Mouse (Mus musculus) limb, embryonic 12.5 days (tissue): ENCODE results near the gene Ssc5d. TPM values are rescaled to one million over a fixed set of nuclear protein-coding genes. Genes with fewer than 3 reads are reported as not detected.
"Not testable (repeated sequence)": the region's sequence is repeated elsewhere in the genome, so short reads cannot be mapped to it uniquely, and the experiment has no call there.

Source experiments
- ATAC-seq: fragments of 200-750 bp; cut with Nextera tagmentation; 2 replicates; pipeline ENCODE4 v1.8.0; 2017; ENCODE audit warnings: low read depth, moderate TSS enrichment; ENCODE audit not compliant: insufficient number of reproducible peaks, insufficient read depth, low FRiP score, low TSS enrichment
- H3K27ac ChIP-seq: fragments of 300-500 bp; sonication (generic); 2 replicates; pipeline ENCODE4 v1.5.1; 2016; ENCODE audit warnings: mild to moderate bottlenecking, moderate library complexity
- H3K27me3 ChIP-seq: fragments of 300-500 bp; sonication (generic); 2 replicates; pipeline ENCODE4 v1.6.1; 2016; ENCODE audit warnings: mild to moderate bottlenecking, moderate library complexity
- H3K36me3 ChIP-seq: fragments of 300-500 bp; sonication (generic); 2 replicates; pipeline ENCODE4 v1.6.1; 2016; ENCODE audit warnings: mild to moderate bottlenecking, moderate library complexity
- H3K4me1 ChIP-seq: fragments of 300-500 bp; sonication (generic); replicated peaks from 2 replicates; pipeline ENCODE4 v1.6.1; 2016
- H3K4me2 ChIP-seq: fragments of 300-500 bp; sonication (generic); 2 replicates; pipeline ENCODE4 v1.6.1; 2016; ENCODE audit warnings: mild to moderate bottlenecking, moderate library complexity
- H3K4me3 ChIP-seq: fragments of 300-500 bp; sonication (generic); replicated peaks from 2 replicates; pipeline ENCODE4 v1.5.1; 2016; ENCODE audit warnings: mild to moderate bottlenecking
- H3K9ac ChIP-seq: fragments of 300-500 bp; sonication (generic); replicated peaks from 2 replicates; pipeline ENCODE4 v1.6.1; 2016; ENCODE audit warnings: mild to moderate bottlenecking, moderate library complexity
- H3K9me3 ChIP-seq: fragments of 300-500 bp; sonication (generic); 2 replicates; pipeline ENCODE4 v1.6.1; 2016; ENCODE audit warnings: mild to moderate bottlenecking, moderate library complexity
- WGBS: fragments of 180-500 bp; shearing (Covaris S2); methylation state at CpG from one replicate; pipeline ENCODE4 v1.1.7; 2016; 5-methylcytosine and 5-hydroxymethylcytosine counted together
- polyA plus RNA-seq: library from polyadenylated mRNA; unstranded; fragments of >200 nt; fragmentation: Nextera tagmentation; extraction: Ambion mirVana; gene quantifications from 2 replicates; pipeline ENCODE4 v1.2.1, GENCODE M21; 2016

Ssc5d gene
- polyA plus RNA-seq, result 2.5 and 3.1 TPM in 2 replicates

DNA sequence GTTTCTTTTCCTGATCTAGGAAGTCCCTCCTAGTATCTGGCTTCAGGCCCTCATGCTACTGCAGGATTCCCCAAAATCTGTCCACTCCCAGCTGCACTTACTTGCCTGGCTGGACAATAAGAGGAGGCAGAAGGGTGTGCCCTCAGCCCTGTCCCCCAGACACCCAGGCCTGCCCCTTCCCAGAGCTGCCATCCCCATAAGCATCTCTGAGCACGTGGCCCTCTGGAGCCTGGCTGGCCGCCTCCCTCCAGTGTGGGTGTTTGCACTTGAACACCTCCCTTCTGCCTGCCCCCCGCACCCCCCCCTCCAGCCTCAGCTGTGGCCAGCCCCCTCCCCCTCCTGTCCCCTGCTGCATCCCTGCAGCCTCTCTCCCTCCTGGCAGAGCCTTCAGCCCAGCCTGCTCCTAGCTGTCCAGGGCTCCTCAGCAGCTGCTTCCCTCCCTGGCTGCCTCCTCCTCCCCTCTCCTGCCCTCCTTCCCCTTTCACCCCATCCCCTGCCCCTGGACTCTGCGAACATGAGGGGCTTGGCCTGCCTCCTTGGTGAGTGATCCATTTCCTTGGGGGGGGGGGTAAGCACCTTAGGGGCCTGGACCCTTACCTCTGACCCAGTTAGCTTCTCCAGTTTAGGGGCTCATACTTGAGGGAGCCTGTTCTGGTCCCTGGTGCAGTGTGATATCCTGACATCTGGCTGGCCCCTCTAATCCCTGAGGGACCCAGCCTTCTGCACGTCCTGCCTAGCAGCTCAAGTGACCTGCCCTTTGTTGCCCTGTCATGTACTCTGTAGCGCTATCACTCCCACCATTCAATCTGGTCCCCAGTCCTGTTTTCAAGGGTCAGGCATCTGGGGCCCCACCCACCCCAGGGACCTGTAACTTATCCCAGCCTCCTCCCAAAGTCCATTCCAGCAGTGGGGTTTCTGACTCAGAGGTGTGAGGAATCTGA, at the start of gene Ssc5d:
TSS of gene Ssc5d (plus strand) at position 345 of the 941 bp plus-strand sequence.
- H3K27ac ChIP-seq, result peak within 1 kb of the TSS; percentile 96
- H3K27me3 ChIP-seq, result no peaks in the 10 kb centered on the region
- H3K4me3 ChIP-seq, result peak within 1 kb of the TSS; percentile 35
- no peaks in the 10 kb centered on the region for H3K9me3 ChIP-seq
- H3K4me1 ChIP-seq, result peaks cover 70% of the 10 kb centered on the region
- peak within 1 kb of the TSS; percentile 42 for H3K9ac ChIP-seq
- WGBS, result 7% methylated on average over 6 of the region's 6 CpGs
- peak; percentile 16; the same call in 1 of the 2 replicates for ATAC-seq
- peak within 1 kb of the TSS; percentile 72 for H3K4me2 ChIP-seq
- H3K36me3 ChIP-seq, result peaks cover 10% of the 10 kb centered on the region

GRCm38 (mm10) chr7:4876753-4877221, 48.8 kb upstream of the Ssc5d start, which contains the start of gene Isoc2a:
Gene Isoc2a, plus strand, starts transcription at chr7:4877153.
- ATAC-seq, result peak; percentile 99
- under 1% methylated on average over 22 of the region's 22 CpGs for WGBS

GRCm38 (mm10) chr7:4877226-4877625, 48.4 kb upstream of the Ssc5d start:
- peaks cover 14% of the 10 kb centered on the region for H3K4me1 ChIP-seq
- H3K4me3 ChIP-seq, result peak overlapping the region; percentile 53
- H3K9me3 ChIP-seq, result no peaks in the 10 kb centered on the region
- H3K9ac ChIP-seq, result peak overlapping the region; percentile 60
- peak overlapping the region; percentile 82 for H3K4me2 ChIP-seq
- WGBS, result 8% methylated on average over 11 of the region's 11 CpGs
- no peak for ATAC-seq
- H3K27me3 ChIP-seq, result no peaks in the 10 kb centered on the region
- no peak overlapping the region for H3K27ac ChIP-seq
- no peaks in the 10 kb centered on the region for H3K36me3 ChIP-seq

More at GRCm38 (mm10) chr7:4876753-4877221, 48.8 kb upstream of the Ssc5d start, which contains the start of gene Isoc2a:
- peak within 1 kb of the TSS; percentile 82 for H3K4me2 ChIP-seq
- H3K4me3 ChIP-seq, result peak within 1 kb of the TSS; percentile 53
- no peaks in the 10 kb centered on the region for H3K27me3 ChIP-seq
- no peak within 1 kb of the TSS for H3K27ac ChIP-seq
- peak within 1 kb of the TSS; percentile 60 for H3K9ac ChIP-seq
- peaks cover 14% of the 10 kb centered on the region for H3K4me1 ChIP-seq
- H3K9me3 ChIP-seq, result no peaks in the 10 kb centered on the region
- no peaks in the 10 kb centered on the region for H3K36me3 ChIP-seq

DNA sequence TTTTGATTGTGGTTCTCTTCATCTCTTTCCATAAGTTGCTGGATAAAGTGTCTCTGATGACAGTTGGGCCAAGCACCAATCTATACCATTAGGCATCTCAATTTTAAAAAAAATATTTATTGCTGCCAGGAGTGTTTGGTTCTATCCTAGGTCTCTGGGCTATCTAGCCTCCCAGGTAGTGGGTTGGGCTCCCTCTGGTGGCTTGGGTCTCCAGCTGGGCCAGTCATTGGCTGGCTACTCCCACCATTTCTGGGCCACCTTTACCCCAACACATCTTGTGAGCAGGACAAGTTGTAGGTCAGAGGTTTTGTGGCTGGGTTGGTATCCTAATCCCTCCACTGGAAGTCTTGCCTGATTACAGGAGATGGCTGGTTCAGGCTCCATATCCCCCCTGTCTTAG, 47.4 kb upstream of the Ssc5d start:
- Histone ChIP-seq H3K4me1 (peaks cover 14% of the 10 kb centered on the region), H3K4me2 (no peak overlapping the region), H3K4me3 (no peak overlapping the region), H3K36me3 (no peaks in the 10 kb centered on the region), H3K27ac (no peak overlapping the region), H3K27me3 (no peaks in the 10 kb centered on the region), H3K9me3 (no peaks in the 10 kb centered on the region), H3K9ac (peak overlapping the region; percentile 60; the same call in 1 of the 2 replicates)
- no peak for ATAC-seq

- H3K9me3 ChIP-seq, H3K9ac ChIP-seq, H3K4me3 ChIP-seq, H3K27ac ChIP-seq, H3K27me3 ChIP-seq, H3K4me2 ChIP-seq, H3K36me3 ChIP-seq, ATAC-seq: not testable (repeated sequence)
- H3K4me1 ChIP-seq, result peaks cover 14% of the 10 kb centered on the region
- WGBS, result 97% methylated on average over 1 of the region's 1 CpGs
Measured at GRCm38 (mm10) chr7:4879036-4879435, 46.5 kb upstream of the Ssc5d start.

- ATAC-seq, result no peak
- no peak overlapping the region for H3K27ac ChIP-seq
- no peak overlapping the region for H3K4me2 ChIP-seq
- no peaks in the 10 kb centered on the region for H3K27me3 ChIP-seq
- no peak overlapping the region for H3K9ac ChIP-seq
- H3K4me3 ChIP-seq, result no peak overlapping the region
- peaks cover 11% of the 10 kb centered on the region; the same call in 1 of the 2 replicates for H3K9me3 ChIP-seq
- H3K36me3 ChIP-seq, result no peaks in the 10 kb centered on the region
- no peaks in the 10 kb centered on the region for H3K4me1 ChIP-seq
- 77% methylated on average over 4 of the region's 4 CpGs for WGBS
Measured at GRCm38 (mm10) chr7:4886680-4887079, 38.9 kb upstream of the Ssc5d start.

GRCm38 (mm10) chr7:4895186-4895585, 30.4 kb upstream of the Ssc5d start:
- Histone ChIP-seq H3K9me3 (no peaks in the 10 kb centered on the region), H3K4me3 (no peak overlapping the region), H3K27me3 (peaks cover 22% of the 10 kb centered on the region), H3K36me3 (no peaks in the 10 kb centered on the region), H3K4me1 (0 out of 2 replicates have a peak, but pooled peaks cover 2% of the 10 kb centered on the region), H3K4me2 (no peak overlapping the region), H3K9ac (no peak overlapping the region), H3K27ac (no peak overlapping the region)
- 65% methylated on average over 11 of the region's 11 CpGs for WGBS
- no peak for ATAC-seq

GRCm38 (mm10) chr7:4898851-4899648, 26.5 kb upstream of the Ssc5d start:
- Histone ChIP-seq H3K4me2 (peak overlapping the region; percentile 50), H3K27me3 (peaks cover 33% of the 10 kb centered on the region), H3K9ac (no peak overlapping the region; the same call in 1 of the 2 replicates), H3K27ac (no peak overlapping the region), H3K9me3 (peaks cover 4% of the 10 kb centered on the region), H3K4me1 (0 out of 2 replicates have a peak, but pooled peaks cover 2% of the 10 kb centered on the region), H3K4me3 (peak overlapping the region; percentile 16), H3K36me3 (no peaks in the 10 kb centered on the region)
- 14% methylated on average over 17 of the region's 18 CpGs for WGBS
- no peak; the same call in 1 of the 2 replicates for ATAC-seq

DNA sequence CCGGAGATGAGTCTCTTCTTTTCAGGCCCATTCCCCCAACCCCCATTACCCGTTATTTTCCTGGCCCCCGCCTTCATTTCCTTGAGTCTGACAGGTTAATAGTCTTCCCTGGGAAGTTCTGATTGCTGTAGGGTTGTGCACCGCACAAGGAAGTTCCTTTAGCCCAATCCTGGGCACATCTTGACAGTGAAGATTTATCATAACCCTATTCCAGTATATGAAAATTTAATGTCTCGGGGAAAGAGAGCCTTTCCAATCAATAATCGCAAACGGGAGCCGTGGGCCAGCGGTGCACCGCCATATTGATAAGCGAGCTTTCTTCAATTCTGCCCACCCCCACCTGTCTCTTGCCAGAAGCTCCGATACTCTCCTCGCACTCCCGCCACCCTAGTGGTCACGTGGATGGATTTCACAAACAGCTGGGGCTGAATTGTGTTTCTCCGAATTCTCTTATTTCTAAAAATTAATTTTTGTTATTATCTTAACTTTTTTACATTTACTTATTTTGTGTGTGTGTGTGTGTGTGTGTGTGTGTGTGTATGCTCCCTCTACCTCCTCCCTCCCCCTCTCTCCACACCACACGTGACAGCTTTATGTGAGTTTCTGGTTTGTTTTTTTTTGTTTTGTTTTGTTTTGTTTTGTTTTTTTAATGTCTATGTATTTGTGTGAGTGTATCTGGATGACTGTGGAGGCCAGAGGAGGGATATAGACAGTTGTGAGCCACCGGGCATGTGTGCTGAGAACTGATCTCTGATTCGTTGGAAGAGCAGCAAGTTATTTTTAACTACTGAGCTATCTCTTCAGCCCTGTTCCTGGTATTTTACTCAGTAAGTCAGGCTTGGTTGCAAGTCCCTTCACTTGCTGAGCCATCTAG, 25.7 kb upstream of the Ssc5d start:
- Histone ChIP-seq H3K9me3 (peaks cover 4% of the 10 kb centered on the region), H3K4me1 (0 out of 2 replicates have a peak, but pooled peaks cover 2% of the 10 kb centered on the region), H3K4me3 (peak overlapping the region; percentile 16), H3K27me3 (peaks cover 33% of the 10 kb centered on the region), H3K27ac (no peak overlapping the region), H3K4me2 (peak overlapping the region; percentile 50), H3K9ac (no peak overlapping the region; the same call in 1 of the 2 replicates), H3K36me3 (no peaks in the 10 kb centered on the region)
- no peak for ATAC-seq
- WGBS, result 7% methylated on average over 19 of the region's 19 CpGs

DNA sequence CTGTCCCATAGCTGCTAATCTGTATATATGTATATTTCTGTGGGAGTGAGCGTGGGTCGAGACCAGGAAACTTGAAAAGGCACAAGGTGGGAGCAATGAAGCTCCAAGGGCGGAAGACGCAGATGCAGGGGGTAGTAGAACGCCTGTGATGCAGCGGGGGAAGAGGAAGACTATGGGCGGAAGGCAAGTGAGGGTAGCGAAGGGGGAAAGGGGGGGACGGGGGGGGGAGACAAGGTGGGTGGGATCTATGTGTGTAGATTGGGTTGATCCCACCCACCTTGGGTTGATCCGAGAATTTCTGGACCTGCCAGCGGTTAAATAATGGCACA, 25.1 kb upstream of the Ssc5d start:
- Histone ChIP-seq H3K27ac (no peak overlapping the region), H3K4me1 (0 out of 2 replicates have a peak, but pooled peaks cover 2% of the 10 kb centered on the region), H3K36me3 (no peaks in the 10 kb centered on the region), H3K27me3 (peaks cover 33% of the 10 kb centered on the region), H3K4me2 (0 out of 2 replicates have a peak overlapping the region, but pooled peaks have one; percentile 5), H3K9ac (no peak overlapping the region), H3K9me3 (peaks cover 4% of the 10 kb centered on the region), H3K4me3 (no peak overlapping the region)
- ATAC-seq, result no peak
- WGBS, result 35% methylated on average over 11 of the region's 11 CpGs
